Mouse (Mus musculus): ENCODE measurements at regions not wholly inside any gene's neighbourhood (a gene's known extent, or its start where the extent isn't known, plus 50 kb on each side); places are given as distances from the start of the nearest gene placed in this dataset.

DNA sequence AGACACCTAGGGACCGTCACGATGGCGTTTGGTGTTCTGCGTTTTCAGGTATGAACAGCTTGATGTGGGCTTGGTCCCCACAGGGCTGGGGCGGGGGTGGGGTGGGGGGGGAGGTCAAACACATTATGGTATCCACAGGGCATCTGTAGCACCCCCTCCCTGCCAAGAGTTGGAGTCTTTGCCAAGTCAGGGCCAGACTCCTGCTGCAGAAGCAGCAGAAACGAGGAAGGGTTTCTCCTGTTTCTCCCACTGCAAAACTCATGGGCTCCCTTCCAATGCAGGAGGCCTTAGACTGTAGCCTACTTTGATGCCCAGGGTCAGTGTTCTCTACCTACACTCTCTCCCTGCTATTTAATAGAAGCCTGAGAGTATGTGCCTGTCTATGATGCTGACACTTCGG is 128.1 kb downstream of the Pja2 start:
- ATAC-seq (ENCODE audit: low read depth) (no peak), DNase-seq (ENCODE audit: low spot score) (no peak)
- H3K4me2 ChIP-seq (ENCODE audit: low read depth, low read length): no peak overlapping the region
- H3K4me1 ChIP-seq (ENCODE audit: control insufficient read depth, insufficient read depth, low read length): peaks cover 15% of the 10 kb centered on the region
- H3K27ac ChIP-seq (replicated peaks; ENCODE audit: low read depth, low read length): no peak overlapping the region
- H3K27me3 ChIP-seq (replicated peaks; ENCODE audit: control insufficient read depth, insufficient read depth, low read length): no peaks in the 10 kb centered on the region
- 75% methylated on average over 7 of the region's 7 CpGs for WGBS
- H3K9ac ChIP-seq (ENCODE audit: low read depth, low read length): no peak overlapping the region
- no peaks in the 10 kb centered on the region for H3K36me3 ChIP-seq (ENCODE audit: control insufficient read depth, insufficient read depth, low read length)
- H3K4me3 ChIP-seq (ENCODE audit: low read depth, low read length): no peak overlapping the region
- no peaks in the 10 kb centered on the region for H3K9me3 ChIP-seq (ENCODE audit: control insufficient read depth, low read length)

DNA sequence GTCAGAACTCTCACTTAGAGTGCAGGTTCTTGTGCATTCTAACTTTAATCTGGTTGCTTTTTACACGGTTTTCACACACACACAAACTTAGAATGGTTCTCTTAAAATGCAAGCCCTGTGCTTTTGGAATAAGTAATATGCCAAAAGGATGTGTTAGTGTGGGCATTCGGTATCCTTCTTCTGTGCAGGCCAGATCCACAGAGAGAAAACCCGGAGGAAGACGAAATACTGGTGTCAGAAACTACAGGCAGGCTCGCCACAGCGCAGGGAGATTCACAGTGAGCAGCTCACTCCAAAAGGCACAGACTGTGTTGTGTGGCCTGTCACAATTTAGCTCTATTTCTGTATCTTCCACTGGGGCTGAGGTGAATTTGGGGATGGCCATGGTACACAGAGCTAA is 129.5 kb downstream of the Pja2 start:
- H3K9ac ChIP-seq (ENCODE audit: low read depth, low read length): no peak overlapping the region
- 88% methylated on average over 6 of the region's 6 CpGs for WGBS
- no peak for ATAC-seq (ENCODE audit: low read depth)
- no peaks in the 10 kb centered on the region for H3K27me3 ChIP-seq (replicated peaks; ENCODE audit: control insufficient read depth, insufficient read depth, low read length)
- no peak for DNase-seq (ENCODE audit: low spot score)
- no peak overlapping the region for H3K4me2 ChIP-seq (ENCODE audit: low read depth, low read length)
- H3K27ac ChIP-seq (replicated peaks; ENCODE audit: low read depth, low read length): no peak overlapping the region
- peaks cover 15% of the 10 kb centered on the region for H3K4me1 ChIP-seq (ENCODE audit: control insufficient read depth, insufficient read depth, low read length)
- H3K4me3 ChIP-seq (ENCODE audit: low read depth, low read length): no peak overlapping the region
- H3K36me3 ChIP-seq (ENCODE audit: control insufficient read depth, insufficient read depth, low read length): no peaks in the 10 kb centered on the region
- no peaks in the 10 kb centered on the region for H3K9me3 ChIP-seq (ENCODE audit: control insufficient read depth, low read length)

DNA sequence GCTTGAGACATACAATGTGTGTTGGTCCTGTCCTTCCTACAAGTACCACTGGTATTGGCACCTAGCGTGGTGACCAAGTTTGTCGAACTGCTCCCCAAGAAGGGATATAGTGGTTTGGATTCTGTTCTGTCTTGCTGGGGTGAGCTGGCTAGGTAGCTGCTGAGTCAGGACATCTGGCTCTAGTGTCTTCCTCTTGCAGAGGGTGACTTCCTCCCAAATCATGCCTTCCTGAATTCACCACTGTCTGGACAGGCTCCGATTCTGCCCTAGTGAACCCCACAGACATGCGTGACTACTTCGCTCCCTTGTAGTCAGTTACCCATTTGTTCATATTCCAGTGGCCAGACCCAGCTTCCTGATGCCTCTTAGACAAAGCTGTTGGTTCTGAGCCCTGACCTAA is 130.1 kb downstream of the Pja2 start:
- DNase-seq (ENCODE audit: low spot score) (no peak), ATAC-seq (ENCODE audit: low read depth) (no peak)
- no peak overlapping the region for H3K27ac ChIP-seq (replicated peaks; ENCODE audit: low read depth, low read length)
- WGBS: 88% methylated on average over 5 of the region's 5 CpGs
- H3K36me3 ChIP-seq (ENCODE audit: control insufficient read depth, insufficient read depth, low read length): no peaks in the 10 kb centered on the region
- H3K9ac ChIP-seq (ENCODE audit: low read depth, low read length): no peak overlapping the region
- no peak overlapping the region for H3K4me3 ChIP-seq (ENCODE audit: low read depth, low read length)
- H3K27me3 ChIP-seq (replicated peaks; ENCODE audit: control insufficient read depth, insufficient read depth, low read length): no peaks in the 10 kb centered on the region
- H3K4me2 ChIP-seq (ENCODE audit: low read depth, low read length): no peak overlapping the region
- no peaks in the 10 kb centered on the region for H3K9me3 ChIP-seq (ENCODE audit: control insufficient read depth, low read length)
- H3K4me1 ChIP-seq (ENCODE audit: control insufficient read depth, insufficient read depth, low read length): peaks cover 15% of the 10 kb centered on the region

DNA sequence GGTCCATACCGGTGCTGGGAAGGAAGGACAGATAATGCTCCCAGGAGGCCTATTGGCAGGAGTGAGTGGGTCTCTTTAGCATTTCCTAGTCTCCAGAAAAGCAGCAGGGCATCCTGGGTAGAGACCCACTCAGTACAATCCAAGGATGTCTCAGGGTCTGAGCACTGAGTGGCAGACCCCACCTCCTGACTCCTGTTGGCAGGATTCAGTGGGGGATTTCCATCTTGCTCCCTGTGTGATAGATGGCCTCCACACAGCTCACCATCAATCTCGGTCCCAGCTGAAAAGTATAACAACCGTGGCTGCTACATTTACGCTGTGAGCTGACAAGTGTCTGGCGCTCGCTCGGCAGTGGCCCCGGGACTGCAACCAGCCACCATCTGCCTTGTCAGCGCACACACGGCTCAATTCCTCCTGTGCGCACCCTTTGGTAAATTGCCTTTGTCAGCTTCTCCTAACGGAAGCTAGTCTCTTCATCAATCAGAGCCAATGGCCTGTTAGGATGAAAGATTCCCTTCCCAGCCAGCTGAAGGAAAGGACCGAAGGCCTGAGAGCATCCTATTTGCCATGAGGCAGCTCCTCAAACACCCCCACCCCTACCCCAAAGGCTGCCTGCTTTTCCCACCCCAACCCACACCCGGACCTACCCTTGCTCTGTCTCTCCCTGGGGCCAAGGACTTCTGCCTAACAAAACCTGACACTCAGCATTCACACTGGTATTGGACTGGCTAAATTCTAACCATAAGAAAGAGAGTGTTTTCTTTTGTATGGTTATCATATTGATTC is 131.4 kb downstream of the Pja2 start:
- ATAC-seq (ENCODE audit: low read depth): 0 out of 2 replicates have a peak, but pooled peaks have one; percentile 18
- H3K27me3 ChIP-seq (replicated peaks; ENCODE audit: control insufficient read depth, insufficient read depth, low read length): no peaks in the 10 kb centered on the region
- no peak overlapping the region for H3K27ac ChIP-seq (replicated peaks; ENCODE audit: low read depth, low read length)
- DNase-seq (ENCODE audit: low spot score): no peak
- H3K4me2 ChIP-seq (ENCODE audit: low read depth, low read length): no peak overlapping the region
- H3K4me3 ChIP-seq (ENCODE audit: low read depth, low read length): no peak overlapping the region
- no peaks in the 10 kb centered on the region for H3K36me3 ChIP-seq (ENCODE audit: control insufficient read depth, insufficient read depth, low read length)
- 75% methylated on average over 14 of the region's 14 CpGs for WGBS
- H3K9me3 ChIP-seq (ENCODE audit: control insufficient read depth, low read length): no peaks in the 10 kb centered on the region
- no peak overlapping the region for H3K9ac ChIP-seq (ENCODE audit: low read depth, low read length)
- 0 out of 2 replicates have a peak, but pooled peaks cover 4% of the 10 kb centered on the region for H3K4me1 ChIP-seq (ENCODE audit: control insufficient read depth, insufficient read depth, low read length)

DNA sequence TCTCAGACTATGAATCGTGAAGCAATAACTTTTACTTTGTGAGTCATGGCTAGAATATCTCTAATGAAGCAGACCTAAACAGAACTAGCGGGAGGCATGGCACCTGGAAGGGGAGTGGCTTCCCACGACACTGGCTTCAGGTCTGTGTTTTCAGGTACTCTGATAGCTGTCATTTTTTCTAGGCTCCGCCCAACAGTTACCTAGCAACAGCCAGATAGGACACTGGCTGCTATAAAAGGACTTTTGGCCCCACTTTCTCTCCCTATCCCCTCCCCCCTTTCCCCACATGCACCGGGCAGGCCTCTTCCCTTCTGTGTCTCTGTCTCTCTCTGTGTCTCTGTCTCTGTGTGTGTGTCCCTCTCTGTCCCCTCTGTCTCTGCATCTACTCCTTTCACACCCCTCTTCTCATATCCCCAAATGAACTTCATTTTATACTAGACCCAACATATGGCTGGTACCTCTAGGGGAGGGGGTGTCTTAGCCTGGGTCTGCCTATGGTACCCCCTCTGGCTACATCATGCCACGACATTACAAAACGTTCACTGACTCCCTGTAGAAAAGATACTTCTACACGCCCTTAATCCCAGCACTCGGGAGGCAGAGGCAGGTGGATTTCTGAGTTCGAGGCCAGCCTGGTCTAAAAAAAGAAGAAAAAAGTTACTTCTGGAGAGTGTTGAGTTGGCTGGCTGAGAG is 132.3 kb downstream of the Pja2 start:
- no peak overlapping the region for H3K4me2 ChIP-seq (ENCODE audit: low read depth, low read length)
- ATAC-seq (ENCODE audit: low read depth) (no peak), DNase-seq (ENCODE audit: low spot score) (no peak)
- no peak overlapping the region for H3K4me3 ChIP-seq (ENCODE audit: low read depth, low read length)
- no peaks in the 10 kb centered on the region for H3K27me3 ChIP-seq (replicated peaks; ENCODE audit: control insufficient read depth, insufficient read depth, low read length)
- WGBS: 85% methylated on average over 10 of the region's 10 CpGs
- no peak overlapping the region for H3K9ac ChIP-seq (ENCODE audit: low read depth, low read length)
- no peaks in the 10 kb centered on the region for H3K36me3 ChIP-seq (ENCODE audit: control insufficient read depth, insufficient read depth, low read length)
- H3K4me1 ChIP-seq (ENCODE audit: control insufficient read depth, insufficient read depth, low read length): no peaks in the 10 kb centered on the region
- H3K27ac ChIP-seq (replicated peaks; ENCODE audit: low read depth, low read length): no peak overlapping the region
- no peaks in the 10 kb centered on the region for H3K9me3 ChIP-seq (ENCODE audit: control insufficient read depth, low read length)

DNA sequence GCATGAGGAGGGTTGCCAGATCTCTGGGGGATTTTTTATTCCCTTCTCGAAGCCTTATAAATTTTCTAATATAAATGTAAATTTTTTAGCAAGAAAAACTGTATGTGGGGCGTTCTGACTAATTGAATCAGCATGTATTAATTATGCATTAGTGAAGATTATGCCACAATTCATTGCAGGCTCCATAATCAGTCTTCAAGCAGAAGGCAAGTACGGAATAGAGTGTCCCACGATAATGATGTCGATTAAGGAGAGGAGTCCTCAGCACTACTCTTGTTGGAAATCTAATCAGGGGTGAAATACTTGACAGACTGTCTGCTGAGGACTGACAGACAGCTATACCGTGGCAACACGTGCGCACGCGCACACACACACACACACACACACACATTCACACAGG is 135.3 kb downstream of the Pja2 start:
- Histone ChIP-seq H3K4me3 (ENCODE audit: low read depth, low read length) (no peak overlapping the region), H3K27me3 (replicated peaks; ENCODE audit: control insufficient read depth, insufficient read depth, low read length) (no peaks in the 10 kb centered on the region), H3K27ac (replicated peaks; ENCODE audit: low read depth, low read length) (no peak overlapping the region), H3K4me1 (ENCODE audit: control insufficient read depth, insufficient read depth, low read length) (no peaks in the 10 kb centered on the region), H3K9me3 (ENCODE audit: control insufficient read depth, low read length) (0 out of 2 replicates have a peak, but pooled peaks cover under 1% of the 10 kb centered on the region), H3K36me3 (ENCODE audit: control insufficient read depth, insufficient read depth, low read length) (no peaks in the 10 kb centered on the region), H3K9ac (ENCODE audit: low read depth, low read length) (no peak overlapping the region), H3K4me2 (ENCODE audit: low read depth, low read length) (no peak overlapping the region)
- 88% methylated on average over 10 of the region's 10 CpGs for WGBS
- no peak for DNase-seq (ENCODE audit: low spot score)
- no peak for ATAC-seq (ENCODE audit: low read depth)

DNA sequence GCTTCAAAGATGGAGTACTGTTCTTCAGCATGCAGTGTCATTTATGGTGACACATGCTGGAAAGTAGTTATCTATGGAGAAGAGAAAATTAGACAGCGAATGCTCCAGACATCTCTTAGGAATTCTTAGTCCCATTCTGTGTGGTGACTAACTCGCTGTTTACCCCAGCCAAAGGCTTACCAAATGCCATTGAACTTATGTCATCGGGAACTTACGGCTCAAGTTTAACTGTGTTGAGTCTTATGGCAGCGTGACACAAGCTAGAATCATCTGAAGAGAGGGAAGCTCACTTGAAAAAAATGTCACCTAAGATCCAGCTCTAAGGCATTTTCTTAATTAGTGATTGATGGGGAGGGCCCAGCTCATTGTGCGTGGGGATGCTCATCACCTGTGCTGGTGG is 138.7 kb downstream of the Pja2 start:
- 93% methylated on average over 6 of the region's 6 CpGs for WGBS
- Histone ChIP-seq H3K36me3 (ENCODE audit: control insufficient read depth, insufficient read depth, low read length) (no peaks in the 10 kb centered on the region), H3K4me3 (ENCODE audit: low read depth, low read length) (no peak overlapping the region), H3K9ac (ENCODE audit: low read depth, low read length) (no peak overlapping the region), H3K9me3 (ENCODE audit: control insufficient read depth, low read length) (0 out of 2 replicates have a peak, but pooled peaks cover 3% of the 10 kb centered on the region), H3K4me2 (ENCODE audit: low read depth, low read length) (no peak overlapping the region), H3K27me3 (replicated peaks; ENCODE audit: control insufficient read depth, insufficient read depth, low read length) (no peaks in the 10 kb centered on the region), H3K27ac (replicated peaks; ENCODE audit: low read depth, low read length) (no peak overlapping the region), H3K4me1 (ENCODE audit: control insufficient read depth, insufficient read depth, low read length) (no peaks in the 10 kb centered on the region)
- ATAC-seq (ENCODE audit: low read depth) (no peak), DNase-seq (ENCODE audit: low spot score) (no peak)
